Mouse (Mus musculus) frontal cortex, adult 2 months (tissue): ENCODE results near the gene Nmrk1. TPM values are rescaled to one million over a fixed set of nuclear protein-coding genes. Genes with fewer than 3 reads are reported as not detected.

ENCODE experiments used
- DNase-seq, 2 experiments: peaks; one replicate each; pipeline ENCODE4 v3.0.0; 2022; ENCODE audit warnings: low spot score in 1 of 2; ENCODE audit errors: extremely low spot score in 1 of 2
- polyA plus RNA-seq: library from polyadenylated mRNA; depleted of rRNA; stranded (reverse); fragments of >200 nt; gene quantifications from 2 replicates; pipeline ENCODE4 v1.2.3, GENCODE M21; 2012

Nmrk1 gene
- polyA plus RNA-seq, 1 experiment = 9.8 TPM

GRCm38 (mm10) chr19:18615680-18616240, 16.0 kb upstream of the Nmrk1 start:
- no peak for DNase-seq

GRCm38 (mm10) chr19:18617504-18617903, 14.2 kb upstream of the Nmrk1 start:
- no peak for DNase-seq

GRCm38 (mm10) chr19:18619060-18619459, 12.7 kb upstream of the Nmrk1 start:
- no peak for DNase-seq

GRCm38 (mm10) chr19:18619691-18620090, 12.1 kb upstream of the Nmrk1 start:
- no peak for DNase-seq

GRCm38 (mm10) chr19:18623894-18624293, 7.9 kb upstream of the Nmrk1 start:
- no peak for DNase-seq

- DNase-seq = no peak
Measured at GRCm38 (mm10) chr19:18629589-18629988, 2.2 kb upstream of the Nmrk1 start.

- DNase-seq = no peak
Measured at GRCm38 (mm10) chr19:18630221-18631119, 1.3 kb upstream of the Nmrk1 start.

- DNase-seq = peak in 1 of 2 experiments; percentile 17
Measured at GRCm38 (mm10) chr19:18631161-18631643, 548 bp upstream of the Nmrk1 start.

- DNase-seq = no peak
Measured at GRCm38 (mm10) chr19:18632231-18633185, 758 bp downstream of the Nmrk1 start.

- DNase-seq = no peak
Measured at GRCm38 (mm10) chr19:18637954-18638353, 6.2 kb downstream of the Nmrk1 start.

GRCm38 (mm10) chr19:18638949-18639348, 7.2 kb downstream of the Nmrk1 start:
- no peak for DNase-seq

GRCm38 (mm10) chr19:18639552-18639951, 7.8 kb downstream of the Nmrk1 start:
- DNase-seq = no peak

GRCm38 (mm10) chr19:18641001-18641400, 9.3 kb downstream of the Nmrk1 start:
- no peak for DNase-seq

- DNase-seq = no peak
Measured at GRCm38 (mm10) chr19:18643411-18643810, 11.7 kb downstream of the Nmrk1 start.

GRCm38 (mm10) chr19:18644084-18644483, 12.3 kb downstream of the Nmrk1 start:
- DNase-seq = no peak

GRCm38 (mm10) chr19:18646397-18646796, 14.6 kb downstream of the Nmrk1 start:
- no peak for DNase-seq

- no peak for DNase-seq
Measured at GRCm38 (mm10) chr19:18646853-18647420, 15.2 kb downstream of the Nmrk1 start.

- DNase-seq = no peak
Measured at GRCm38 (mm10) chr19:18647775-18648557, 16.2 kb downstream of the Nmrk1 start.

- no peak for DNase-seq
Measured at GRCm38 (mm10) chr19:18648558-18648945, 16.8 kb downstream of the Nmrk1 start.

GRCm38 (mm10) chr19:18649955-18650354, 18.2 kb downstream of the Nmrk1 start:
- no peak for DNase-seq
